Mouse (Mus musculus): ENCODE data around the gene Sectm1b. TPM values are rescaled to one million over a fixed set of nuclear protein-coding genes. Genes with fewer than 3 reads are reported as not detected.
"Not testable (repeated sequence)": the region's sequence is repeated elsewhere in the genome, so short reads cannot be mapped to it uniquely, and the experiment has no call there.

Sectm1b gene
- not detected in 2 replicates for polyA plus RNA-seq (2015; fragmentation: Nextera tagmentation; extraction: Ambion mirVana)

DNA sequence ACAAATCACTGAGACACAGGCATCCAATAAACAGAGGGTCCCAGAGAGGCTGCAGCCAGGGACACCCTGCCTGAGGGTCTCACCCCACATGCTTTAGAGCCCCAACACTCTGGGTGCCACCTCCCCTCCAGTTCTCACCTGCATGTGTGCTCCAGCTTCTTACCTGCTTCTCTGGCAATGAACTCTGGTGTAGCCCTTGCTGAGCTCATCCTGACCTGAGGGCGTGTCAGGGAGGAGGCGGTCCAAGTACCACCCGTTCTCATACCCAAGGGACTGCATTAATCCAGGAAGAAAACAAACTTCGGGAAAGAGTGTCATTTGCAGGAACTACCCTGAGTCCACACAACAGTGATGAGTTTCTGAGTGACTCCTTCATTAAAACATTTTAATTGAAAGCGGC is at the start of gene Sectm1b:
Gene Sectm1b, minus strand, starts transcription at position 191 of the 400 bp plus-strand sequence.
- H3K27ac ChIP-seq (ENCODE audit: low read depth, low read length) = no peak within 1 kb of the TSS

DNA sequence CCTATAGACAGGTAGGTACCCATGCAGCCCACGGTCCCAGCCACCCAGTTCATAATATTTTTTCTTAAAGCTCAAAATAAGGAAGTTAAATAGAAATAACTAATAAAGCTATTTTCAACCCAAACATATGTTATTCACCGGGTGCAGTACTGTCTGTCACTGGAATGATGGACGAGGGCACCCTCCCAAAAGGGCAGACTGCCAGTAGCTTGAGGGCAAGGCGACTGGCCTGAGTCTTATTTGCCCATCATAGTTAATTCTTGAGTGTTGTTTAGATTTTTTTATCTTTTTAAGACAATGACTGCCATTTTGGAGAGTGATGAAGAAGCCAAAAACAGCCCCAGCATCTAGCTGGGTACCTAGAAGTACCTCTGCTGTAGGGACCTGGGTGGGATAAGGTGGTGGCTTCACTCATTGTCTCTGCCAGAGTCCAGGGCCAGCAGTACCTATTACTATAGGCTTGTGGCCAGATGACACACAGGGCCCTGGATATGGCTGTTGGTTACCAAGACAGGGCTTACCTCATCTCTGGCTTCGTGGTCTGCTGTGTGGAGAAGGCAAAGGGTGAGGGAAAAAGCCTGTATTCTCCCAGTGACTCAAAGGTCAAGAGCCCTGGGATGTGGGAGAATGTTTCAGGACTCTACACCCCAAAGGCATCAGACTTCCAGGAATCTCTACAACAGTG is 48.9 kb upstream of the Sectm1b start:
- 65% methylated on average over 5 of the region's 5 CpGs for WGBS
- Histone ChIP-seq H3K36me3 (ENCODE audit: control insufficient read depth, insufficient read depth, low read length) (no peaks in the 10 kb centered on the region), H3K27ac (ENCODE audit: low read depth, low read length) (no peak overlapping the region), H3K4me2 (ENCODE audit: low read length) (no peak overlapping the region), H3K27me3 (replicated peaks; ENCODE audit: control insufficient read depth, insufficient read depth, low read length) (no peaks in the 10 kb centered on the region), H3K9ac (ENCODE audit: low read depth, low read length) (no peak overlapping the region), H3K4me1 (ENCODE audit: control insufficient read depth, insufficient read depth, low read depth, low read length) (no peaks in the 10 kb centered on the region), H3K9me3 (ENCODE audit: control insufficient read depth, low read length) (no peaks in the 10 kb centered on the region), H3K4me3 (ENCODE audit: low read length) (no peak overlapping the region)
- no peak for ATAC-seq

More for the DNA sequence above, at the start of gene Sectm1b:
- Histone ChIP-seq H3K4me1 (ENCODE audit: control insufficient read depth, insufficient read depth, low read depth, low read length) (no peaks in the 10 kb centered on the region), H3K36me3 (ENCODE audit: control insufficient read depth, insufficient read depth, low read length) (no peaks in the 10 kb centered on the region), H3K27me3 (replicated peaks; ENCODE audit: control insufficient read depth, insufficient read depth, low read length) (no peaks in the 10 kb centered on the region), H3K4me2 (ENCODE audit: low read length) (no peak within 1 kb of the TSS), H3K9me3 (ENCODE audit: control insufficient read depth, low read length) (no peaks in the 10 kb centered on the region), H3K4me3 (ENCODE audit: low read length) (no peak within 1 kb of the TSS), H3K9ac (ENCODE audit: low read depth, low read length) (no peak within 1 kb of the TSS)
- WGBS = 84% methylated on average over 5 of the region's 5 CpGs
- ATAC-seq = no peak

DNA sequence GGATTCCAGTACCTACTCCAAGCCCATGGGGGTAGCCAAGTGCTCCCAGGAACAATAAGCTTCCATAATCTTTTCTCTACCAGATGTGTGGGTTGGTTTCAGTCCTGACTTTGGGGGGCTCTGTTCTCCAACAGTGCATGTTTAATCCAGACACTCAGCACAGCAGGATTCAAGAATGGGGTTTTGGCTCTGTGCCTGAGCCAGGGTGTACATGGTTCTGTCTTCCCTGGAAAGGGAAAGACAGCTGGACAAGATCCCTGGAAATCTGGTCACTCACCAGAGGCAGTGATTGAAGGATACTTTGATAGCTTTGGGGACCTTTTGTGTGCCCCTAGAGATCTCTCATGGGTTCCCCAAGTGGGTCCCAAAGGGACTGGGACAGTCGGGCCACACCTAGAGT is 48.2 kb upstream of the Sectm1b start:
- Histone ChIP-seq H3K9me3 (ENCODE audit: control insufficient read depth, low read length) (no peaks in the 10 kb centered on the region), H3K4me2 (ENCODE audit: low read length) (no peak overlapping the region), H3K9ac (ENCODE audit: low read depth, low read length) (no peak overlapping the region), H3K36me3 (ENCODE audit: control insufficient read depth, insufficient read depth, low read length) (no peaks in the 10 kb centered on the region), H3K4me1 (ENCODE audit: control insufficient read depth, insufficient read depth, low read depth, low read length) (no peaks in the 10 kb centered on the region), H3K27me3 (replicated peaks; ENCODE audit: control insufficient read depth, insufficient read depth, low read length) (no peaks in the 10 kb centered on the region), H3K27ac (ENCODE audit: low read depth, low read length) (no peak overlapping the region), H3K4me3 (ENCODE audit: low read length) (no peak overlapping the region)
- no peak for ATAC-seq
- WGBS = 80% methylated on average over 1 of the region's 1 CpGs

DNA sequence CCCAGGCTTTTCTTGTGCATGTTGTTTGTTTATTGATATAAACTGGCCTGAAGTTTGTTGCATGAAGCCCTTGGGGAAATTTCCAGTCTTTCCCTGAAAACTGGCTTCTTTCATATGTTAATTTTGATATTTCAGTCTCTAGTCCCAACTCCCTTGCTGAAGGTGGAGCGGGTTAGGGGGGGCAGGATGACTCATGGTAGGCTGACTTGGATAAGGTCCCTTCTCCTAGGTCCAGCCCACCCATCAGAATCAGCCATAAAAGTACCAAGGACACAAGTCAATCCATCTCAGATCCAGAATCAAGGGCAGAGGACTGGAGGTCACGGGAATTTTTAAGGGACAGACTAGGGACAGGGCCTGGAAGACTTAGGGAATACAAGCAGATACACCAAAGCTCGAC is 47.7 kb upstream of the Sectm1b start:
- H3K4me2 ChIP-seq (ENCODE audit: low read length) = no peak overlapping the region
- H3K9ac ChIP-seq (ENCODE audit: low read depth, low read length) = no peak overlapping the region
- ATAC-seq = no peak
- no peak overlapping the region for H3K27ac ChIP-seq (ENCODE audit: low read depth, low read length)
- H3K4me3 ChIP-seq (ENCODE audit: low read length) = no peak overlapping the region
- H3K4me1 ChIP-seq (ENCODE audit: control insufficient read depth, insufficient read depth, low read depth, low read length) = no peaks in the 10 kb centered on the region
- no peaks in the 10 kb centered on the region for H3K27me3 ChIP-seq (replicated peaks; ENCODE audit: control insufficient read depth, insufficient read depth, low read length)
- no peaks in the 10 kb centered on the region for H3K36me3 ChIP-seq (ENCODE audit: control insufficient read depth, insufficient read depth, low read length)
- WGBS = 86% methylated on average over 3 of the region's 3 CpGs
- H3K9me3 ChIP-seq (ENCODE audit: control insufficient read depth, low read length) = no peaks in the 10 kb centered on the region

DNA sequence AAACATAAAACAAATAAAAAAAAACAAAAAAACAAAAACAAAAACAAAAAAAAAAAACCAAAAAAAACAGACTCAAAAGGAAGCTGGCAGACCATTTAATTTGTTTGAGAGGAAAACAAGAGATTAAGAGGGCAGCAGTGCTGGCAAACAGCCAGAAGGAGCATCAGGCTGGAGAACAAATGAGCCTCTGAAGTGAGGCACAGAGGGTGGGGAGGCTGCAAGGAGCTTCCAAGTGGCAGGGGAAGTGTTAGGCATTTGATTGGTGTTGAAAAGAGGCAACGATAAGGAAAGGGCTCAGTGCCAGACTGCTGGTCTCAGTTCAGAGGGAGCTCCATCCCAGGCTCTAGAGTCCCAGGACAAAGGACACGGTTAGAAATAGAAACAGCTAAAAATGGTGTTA is 46.6 kb upstream of the Sectm1b start:
- ATAC-seq = peak; percentile 81
- 4% methylated on average over 2 of the region's 2 CpGs for WGBS
- no peaks in the 10 kb centered on the region for H3K36me3 ChIP-seq (ENCODE audit: control insufficient read depth, insufficient read depth, low read length)
- no peaks in the 10 kb centered on the region for H3K27me3 ChIP-seq (replicated peaks; ENCODE audit: control insufficient read depth, insufficient read depth, low read length)
- H3K4me2 ChIP-seq (ENCODE audit: low read length) = no peak overlapping the region
- H3K27ac ChIP-seq (ENCODE audit: low read depth, low read length) = no peak overlapping the region
- H3K4me1 ChIP-seq (ENCODE audit: control insufficient read depth, insufficient read depth, low read depth, low read length) = no peaks in the 10 kb centered on the region
- H3K9ac ChIP-seq (ENCODE audit: low read depth, low read length) = no peak overlapping the region
- no peak overlapping the region for H3K4me3 ChIP-seq (ENCODE audit: low read length)
- H3K9me3 ChIP-seq (ENCODE audit: control insufficient read depth, low read length) = no peaks in the 10 kb centered on the region

DNA sequence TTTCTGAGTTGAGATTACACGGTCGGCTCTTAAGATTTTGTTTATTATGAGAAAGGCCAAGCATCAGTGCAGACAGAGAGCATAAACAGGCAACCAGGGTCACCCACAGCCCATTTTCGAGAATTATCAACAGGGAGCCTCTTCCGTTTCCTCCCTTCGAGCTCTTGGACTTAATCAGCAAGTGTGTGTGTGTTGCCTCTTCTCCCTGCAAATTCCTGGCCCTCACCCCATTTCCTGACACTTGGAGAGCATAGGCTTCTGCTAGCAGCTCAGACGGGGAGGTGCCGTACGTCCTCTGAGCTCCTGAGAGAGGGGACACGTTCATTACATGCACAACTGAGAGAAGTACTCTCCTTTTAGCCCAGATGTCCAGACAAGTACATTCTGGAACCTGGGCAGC is 44.7 kb upstream of the Sectm1b start:
- WGBS = 75% methylated on average over 9 of the region's 9 CpGs
- Histone ChIP-seq H3K4me3 (ENCODE audit: low read length) (no peak overlapping the region), H3K36me3 (ENCODE audit: control insufficient read depth, insufficient read depth, low read length) (no peaks in the 10 kb centered on the region), H3K27me3 (replicated peaks; ENCODE audit: control insufficient read depth, insufficient read depth, low read length) (no peaks in the 10 kb centered on the region), H3K9me3 (ENCODE audit: control insufficient read depth, low read length) (no peaks in the 10 kb centered on the region), H3K9ac (ENCODE audit: low read depth, low read length) (no peak overlapping the region), H3K27ac (ENCODE audit: low read depth, low read length) (no peak overlapping the region), H3K4me2 (ENCODE audit: low read length) (no peak overlapping the region), H3K4me1 (ENCODE audit: control insufficient read depth, insufficient read depth, low read depth, low read length) (no peaks in the 10 kb centered on the region)
- no peak for ATAC-seq

DNA sequence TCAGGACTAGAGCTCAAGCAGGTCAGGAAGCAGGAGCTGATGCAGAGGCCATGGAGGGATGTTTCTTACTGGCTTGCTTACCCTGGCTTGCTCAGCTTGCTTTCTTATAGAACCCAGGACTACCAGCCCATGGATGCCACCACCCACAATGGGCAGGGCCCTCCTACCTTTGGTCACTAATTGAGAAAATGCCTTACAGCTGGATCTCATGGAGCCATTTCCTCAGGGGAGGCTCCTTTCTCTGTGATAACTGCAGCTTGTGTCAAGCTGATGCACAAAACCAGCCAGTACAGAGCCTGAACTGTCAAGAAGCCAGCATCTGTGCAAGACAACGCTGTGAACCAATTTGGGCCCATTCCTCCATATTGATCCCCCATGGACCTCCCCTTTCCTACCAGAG is 43.9 kb upstream of the Sectm1b start:
- H3K4me2 ChIP-seq (ENCODE audit: low read length); H3K36me3 ChIP-seq (ENCODE audit: control insufficient read depth, insufficient read depth, low read length); H3K4me3 ChIP-seq (ENCODE audit: low read length); H3K9me3 ChIP-seq (ENCODE audit: control insufficient read depth, low read length); H3K9ac ChIP-seq (ENCODE audit: low read depth, low read length); ATAC-seq; H3K27ac ChIP-seq (ENCODE audit: low read depth, low read length); H3K27me3 ChIP-seq (replicated peaks; ENCODE audit: control insufficient read depth, insufficient read depth, low read length); H3K4me1 ChIP-seq (ENCODE audit: control insufficient read depth, insufficient read depth, low read depth, low read length): not testable (repeated sequence)
- 72% methylated on average over 1 of the region's 1 CpGs for WGBS

DNA sequence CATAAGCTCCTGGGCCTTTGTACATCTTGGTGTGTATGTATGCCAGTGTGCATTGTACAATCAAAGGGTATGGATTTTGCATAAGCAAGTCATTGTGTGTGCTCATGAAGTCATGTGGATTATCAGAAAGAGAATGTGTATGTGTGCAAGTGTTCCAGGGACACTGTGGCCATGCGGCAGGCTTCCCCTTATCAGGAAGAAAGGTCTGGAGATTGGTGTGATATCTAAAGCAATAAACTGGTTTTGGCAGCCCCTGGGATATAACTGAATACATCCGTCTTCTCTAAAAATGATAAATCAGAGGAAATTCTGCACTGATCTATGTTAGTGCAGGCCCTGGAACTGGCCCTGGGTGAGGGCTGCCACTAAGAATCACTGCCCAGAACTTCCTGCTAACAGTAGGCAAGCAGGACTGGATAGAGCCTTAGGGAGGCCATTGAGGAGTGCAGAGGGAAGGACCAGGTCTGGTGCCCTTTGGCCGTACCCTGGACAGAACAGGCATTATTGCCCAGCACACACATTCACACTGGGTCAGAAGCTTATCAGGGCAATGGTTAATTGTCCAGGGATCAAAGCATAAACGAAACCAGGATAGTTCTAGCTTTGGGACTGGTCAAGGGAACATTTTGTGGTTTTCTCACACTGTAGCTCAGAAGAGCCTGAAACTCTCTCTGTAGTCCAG is 37.9 kb upstream of the Sectm1b start:
- Histone ChIP-seq H3K9ac (ENCODE audit: low read depth, low read length) (no peak overlapping the region), H3K9me3 (ENCODE audit: control insufficient read depth, low read length) (no peaks in the 10 kb centered on the region), H3K4me2 (ENCODE audit: low read length) (no peak overlapping the region), H3K27ac (ENCODE audit: low read depth, low read length) (no peak overlapping the region), H3K36me3 (ENCODE audit: control insufficient read depth, insufficient read depth, low read length) (no peaks in the 10 kb centered on the region), H3K4me3 (ENCODE audit: low read length) (no peak overlapping the region), H3K4me1 (ENCODE audit: control insufficient read depth, insufficient read depth, low read depth, low read length) (no peaks in the 10 kb centered on the region), H3K27me3 (replicated peaks; ENCODE audit: control insufficient read depth, insufficient read depth, low read length) (no peaks in the 10 kb centered on the region)
- ATAC-seq = no peak
- 85% methylated on average over 4 of the region's 4 CpGs for WGBS

DNA sequence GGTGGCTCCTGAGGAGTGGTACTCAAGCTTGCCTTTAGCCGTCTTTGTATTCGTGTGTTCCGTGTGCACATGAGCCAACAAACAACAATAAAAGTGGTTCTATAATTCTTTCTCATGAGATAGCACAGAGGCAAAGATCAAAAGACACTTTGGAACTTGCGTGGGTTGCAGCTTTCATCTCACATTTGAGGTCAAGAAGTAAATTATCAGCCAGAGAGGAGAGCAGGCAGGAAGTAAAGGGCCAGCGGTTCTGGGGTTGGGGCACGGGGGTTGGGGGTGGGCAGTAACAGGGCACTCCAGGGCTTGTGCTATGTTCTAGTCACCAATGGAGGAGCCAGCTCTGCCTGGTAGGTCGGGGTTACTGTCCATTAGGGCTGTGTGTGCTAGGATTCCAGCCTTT is 37.3 kb upstream of the Sectm1b start:
- no peak overlapping the region for H3K4me3 ChIP-seq (ENCODE audit: low read length)
- 67% methylated on average over 7 of the region's 7 CpGs for WGBS
- no peaks in the 10 kb centered on the region for H3K4me1 ChIP-seq (ENCODE audit: control insufficient read depth, insufficient read depth, low read depth, low read length)
- H3K9ac ChIP-seq (ENCODE audit: low read depth, low read length) = no peak overlapping the region
- no peaks in the 10 kb centered on the region for H3K9me3 ChIP-seq (ENCODE audit: control insufficient read depth, low read length)
- no peak for ATAC-seq
- H3K36me3 ChIP-seq (ENCODE audit: control insufficient read depth, insufficient read depth, low read length) = no peaks in the 10 kb centered on the region
- no peaks in the 10 kb centered on the region for H3K27me3 ChIP-seq (replicated peaks; ENCODE audit: control insufficient read depth, insufficient read depth, low read length)
- no peak overlapping the region for H3K4me2 ChIP-seq (ENCODE audit: low read length)
- H3K27ac ChIP-seq (ENCODE audit: low read depth, low read length) = no peak overlapping the region
